Mouse (Mus musculus) heart, adult 2 months (tissue): Measurements from ENCODE around the gene Senp8. TPM values are rescaled to one million over a fixed set of nuclear protein-coding genes. Genes with fewer than 3 reads are reported as not detected.

Experiments
- DNase-seq, 2 experiments: peaks; one replicate each; pipeline ENCODE4 v3.0.0; 2021
- H3K27ac ChIP-seq: fragments of 200-600 bp; 2 replicates; pipeline ENCODE4 v1.8.1; 2022
- H3K27me3 ChIP-seq: fragments of 200-500 bp; 2 replicates; pipeline ENCODE4 v1.6.1; 2012; ENCODE audit warnings: mild to moderate bottlenecking, low read length, inconsistent platforms, mixed read lengths; ENCODE audit not compliant: control insufficient read depth, insufficient read depth
- H3K36me3 ChIP-seq: fragments of 200-500 bp; 2 replicates; pipeline ENCODE4 v1.6.1; 2012; ENCODE audit warnings: low read length, inconsistent platforms; ENCODE audit not compliant: control insufficient read depth, insufficient read depth
- H3K4me1 ChIP-seq: fragments of 200-500 bp; 2 replicates; pipeline ENCODE4 v1.6.1; 2011; ENCODE audit warnings: low read length; ENCODE audit not compliant: control insufficient read depth, insufficient read depth
- H3K4me3 ChIP-seq: fragments of 200-600 bp; 2 replicates; pipeline ENCODE4 v1.8.1; 2022
- H3K79me2 ChIP-seq: fragments of 200-500 bp; replicated peaks from 2 replicates; pipeline ENCODE4 v1.6.1; 2012; ENCODE audit warnings: mild to moderate bottlenecking, inconsistent platforms, low read length, moderate library complexity, mixed read lengths; ENCODE audit not compliant: control insufficient read depth, insufficient read depth
- H3K9ac ChIP-seq: fragments of 200-500 bp; 2 replicates; pipeline ENCODE4 v1.6.1; 2012; ENCODE audit warnings: low read depth, mild to moderate bottlenecking, control low read depth, inconsistent platforms, low read length, mixed read lengths
- CTCF ChIP-seq: fragments of 200-600 bp; IDR thresholded peaks from 2 replicates; pipeline ENCODE4 v1.8.1; 2022; ENCODE audit warnings: antibody characterized with exemption, mild to moderate bottlenecking, moderate library complexity
- EP300 ChIP-seq: fragments of 200-500 bp; IDR thresholded peaks from 2 replicates; pipeline ENCODE4 v1.6.1; 2011; ENCODE audit warnings: low read depth, low read length, control low read depth; ENCODE audit not compliant: insufficient read depth
- POLR2A ChIP-seq: fragments of 200-500 bp; IDR thresholded peaks from 2 replicates; pipeline ENCODE4 v1.6.1; 2011; ENCODE audit warnings: mild to moderate bottlenecking, low read depth, low read length, control low read depth; ENCODE audit not compliant: insufficient read depth
- WGBS: fragments of 180-500 bp; shearing (Covaris S2); methylation state at CpG from one replicate; pipeline ENCODE4 v1.1.7; 2018; 5-methylcytosine and 5-hydroxymethylcytosine counted together
- intact Hi-C: fragments of 180-260 bp; cut with DNase I; formaldehyde crosslinking; loops from one replicate; pipeline ENCODE4 v1.15.1; 2025
- polyA plus RNA-seq: library from polyadenylated mRNA; depleted of rRNA; stranded (reverse); fragments of >200 nt; gene quantifications from 2 replicates; pipeline ENCODE4 v1.2.3, GENCODE M21; 2012
- total RNA-seq, 2 experiments: library from RNA; stranded (reverse); gene quantifications; 2 replicates each; pipeline ENCODE4 v1.2.3; 2021

The Senp8 gene
- total and polyA plus RNA-seq, 3 experiments, result 4.2 to 8.3 (median 8.1) TPM

- WGBS, result 0% methylated on average over 40 of the region's 49 CpGs
- Histone ChIP-seq H3K4me1 (peaks cover 1% of the 10 kb centered on the region), H3K4me3 (peak overlapping the region; percentile 79), H3K9ac (peak overlapping the region; percentile 85), H3K36me3 (no peaks in the 10 kb centered on the region), H3K27me3 (no peaks in the 10 kb centered on the region), H3K27ac (peak overlapping the region; percentile 94), H3K79me2 (no peaks in the 10 kb centered on the region)
- TF ChIP-seq POLR2A (peak; percentile 44; the same call in 1 of the 2 replicates), EP300 (no peak)
- intact Hi-C loops, result loop anchor here (1.0 to 5.0 kb wide), 2 partner anchors 94 to 134 kb away; partner anchors contain the start of genes Parp6 and Pkm
- peak; percentile 94 to 97 for DNase-seq
Observed at GRCm38 (mm10) chr9:59751066-59751581, 614 bp upstream of the Senp8 start.

DNA sequence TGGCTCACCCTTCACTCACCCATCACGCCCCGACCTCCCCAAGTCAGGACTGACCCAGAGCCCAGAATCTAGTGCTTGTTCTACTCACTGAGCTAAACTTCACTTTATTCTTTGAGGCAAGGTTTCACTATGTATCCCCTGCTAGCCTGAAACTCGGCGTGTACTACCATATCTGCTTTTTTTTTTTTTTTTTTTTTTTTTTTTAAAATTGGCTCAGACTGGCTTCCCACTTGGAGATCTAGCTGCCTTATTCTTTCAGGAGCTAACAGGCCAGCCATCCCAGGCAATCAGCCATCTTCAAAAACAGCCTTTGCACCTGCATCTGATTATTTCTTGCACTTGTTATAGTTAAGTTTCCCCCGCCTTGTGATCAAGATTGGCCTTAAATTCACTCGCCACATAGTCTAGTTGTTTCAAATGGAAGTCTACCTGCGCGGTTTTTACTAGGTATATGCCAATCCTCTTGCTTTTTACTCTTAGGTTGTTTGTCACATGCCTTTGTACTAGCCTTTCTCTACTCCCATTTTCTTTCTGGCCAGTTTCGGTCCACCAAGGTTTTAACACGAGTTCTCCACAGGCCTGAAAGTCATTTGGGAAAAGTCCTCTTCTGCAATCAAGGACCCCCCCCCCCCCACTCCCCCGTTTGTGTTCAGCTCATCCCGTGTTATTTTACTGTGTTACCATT is 787 bp downstream of the Senp8 start:
- WGBS, result 18% methylated on average over 12 of the region's 12 CpGs
- Histone ChIP-seq H3K27ac (no peak overlapping the region; the same call in 1 of the 2 replicates), H3K36me3 (no peaks in the 10 kb centered on the region), H3K9ac (peak overlapping the region; percentile 35; the same call in 1 of the 2 replicates), H3K79me2 (no peaks in the 10 kb centered on the region), H3K27me3 (no peaks in the 10 kb centered on the region), H3K4me3 (peak overlapping the region; percentile 60), H3K4me1 (peaks cover 1% of the 10 kb centered on the region)
- intact Hi-C loops, result loop anchor here (5.0 kb wide), 1 partner anchor 92 kb away; the partner anchor contains the start of gene Pkm
- no peak for DNase-seq
- TF ChIP-seq POLR2A (no peak), EP300 (no peak), CTCF (no peak)

DNA sequence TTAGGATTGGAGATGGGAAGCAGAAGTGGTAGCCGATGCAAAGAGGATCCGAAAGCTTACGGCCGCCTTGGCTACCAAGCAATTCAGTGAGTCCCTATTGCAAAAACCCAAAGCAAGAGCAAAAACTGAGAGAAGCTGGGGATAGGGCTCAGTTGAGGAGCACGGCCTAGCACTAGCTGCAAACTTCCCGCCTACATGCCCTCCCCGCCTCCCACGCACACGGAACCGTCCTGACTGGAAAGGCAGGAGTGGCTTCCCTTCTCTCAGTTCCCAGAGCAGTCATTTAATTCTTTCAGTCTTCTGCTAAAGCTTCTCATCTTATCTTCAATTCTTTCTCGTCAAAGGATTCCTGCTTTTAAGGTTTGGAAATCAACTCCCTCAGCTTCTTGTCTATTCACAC is 1.5 kb downstream of the Senp8 start:
- 51% methylated on average over 11 of the region's 11 CpGs for WGBS
- H3K36me3 ChIP-seq, result no peaks in the 10 kb centered on the region
- no peak overlapping the region for H3K9ac ChIP-seq
- H3K27ac ChIP-seq, result no peak overlapping the region
- intact Hi-C loops, result no loop called here
- H3K4me3 ChIP-seq, result no peak overlapping the region
- H3K27me3 ChIP-seq, result no peaks in the 10 kb centered on the region
- TF ChIP-seq POLR2A (no peak), CTCF (no peak), EP300 (no peak)
- peak; percentile 32 to 39 for DNase-seq
- peaks cover 1% of the 10 kb centered on the region for H3K4me1 ChIP-seq
- H3K79me2 ChIP-seq, result no peaks in the 10 kb centered on the region

DNA sequence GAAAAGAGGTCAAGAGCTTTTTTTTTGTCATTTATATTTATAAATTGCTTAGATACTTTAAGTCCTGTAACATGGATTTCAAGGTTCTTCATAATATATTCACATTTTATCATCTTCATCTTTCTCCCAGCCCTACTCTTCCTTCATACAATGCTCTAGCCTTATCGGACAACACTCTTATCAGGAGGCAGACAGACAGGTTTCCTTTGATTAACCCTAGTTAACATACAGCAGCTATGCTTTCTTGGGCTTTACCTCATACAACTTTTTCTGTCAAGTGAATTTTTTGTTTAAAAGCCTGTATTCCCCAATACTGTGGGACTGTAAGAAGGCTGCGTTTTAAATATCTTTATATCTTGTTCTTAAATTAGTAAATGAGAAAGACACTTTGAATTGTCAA is 2.1 kb downstream of the Senp8 start:
- H3K36me3 ChIP-seq, result no peaks in the 10 kb centered on the region
- no peaks in the 10 kb centered on the region for H3K79me2 ChIP-seq
- no peak for DNase-seq
- H3K9ac ChIP-seq, result no peak overlapping the region
- H3K27me3 ChIP-seq, result no peaks in the 10 kb centered on the region
- no peak overlapping the region for H3K4me3 ChIP-seq
- H3K27ac ChIP-seq, result no peak overlapping the region
- peaks cover 1% of the 10 kb centered on the region for H3K4me1 ChIP-seq
- 50% methylated on average over 2 of the region's 2 CpGs for WGBS
- intact Hi-C loops, result no loop called here
- TF ChIP-seq EP300, result no peak
- TF ChIP-seq CTCF, result no peak
- TF ChIP-seq POLR2A, result no peak

DNA sequence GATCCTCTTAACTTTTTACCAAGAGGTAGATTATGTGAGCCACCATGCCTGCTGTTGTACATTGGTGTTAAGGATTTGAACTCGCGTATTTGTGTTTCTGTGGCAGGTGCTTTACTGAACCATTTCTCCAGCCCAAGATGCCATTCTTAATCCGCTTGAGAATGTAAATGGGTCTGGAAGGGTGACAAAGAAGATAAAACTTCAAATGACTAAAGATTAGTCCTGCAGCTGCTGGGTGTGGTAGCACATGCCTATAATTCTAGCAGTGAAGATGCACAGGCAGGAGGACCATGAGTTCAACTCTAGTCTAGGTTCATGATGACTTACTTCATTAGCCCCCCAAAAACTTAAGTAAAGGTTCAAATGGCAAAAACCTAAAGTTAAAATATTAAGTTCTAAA is 6.6 kb downstream of the Senp8 start:
- no peaks in the 10 kb centered on the region for H3K79me2 ChIP-seq
- intact Hi-C loops, result no loop called here
- H3K4me3 ChIP-seq, result no peak overlapping the region
- H3K36me3 ChIP-seq, result no peaks in the 10 kb centered on the region
- no peak overlapping the region for H3K9ac ChIP-seq
- no peak for TF ChIP-seq POLR2A
- TF ChIP-seq CTCF, result no peak
- H3K27me3 ChIP-seq, result no peaks in the 10 kb centered on the region
- DNase-seq, result no peak
- no peak overlapping the region for H3K27ac ChIP-seq
- WGBS, result 93% methylated on average over 3 of the region's 3 CpGs
- no peaks in the 10 kb centered on the region for H3K4me1 ChIP-seq

DNA sequence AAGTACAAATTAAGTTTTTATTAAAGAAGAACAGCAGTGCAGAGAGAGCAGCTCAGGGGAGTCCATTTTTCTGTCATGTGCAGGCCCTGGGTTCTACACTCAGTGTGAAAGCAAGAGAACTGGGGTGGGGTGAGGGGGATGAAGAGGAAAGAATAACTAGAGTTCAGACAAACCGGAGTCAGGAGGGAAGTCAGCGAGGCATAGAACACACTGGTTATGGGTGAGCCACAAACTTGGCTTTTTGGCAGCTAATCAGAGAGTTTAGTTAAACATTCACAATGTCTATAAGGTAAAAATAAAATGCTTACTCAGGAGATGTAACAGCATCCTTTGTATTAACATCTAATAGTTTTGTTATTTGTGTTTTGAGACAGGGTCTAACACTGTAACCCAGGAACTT is 9.9 kb downstream of the Senp8 start:
- intact Hi-C loops, result no loop called here
- 90% methylated on average over 2 of the region's 2 CpGs for WGBS
- Histone ChIP-seq H3K9ac (no peak overlapping the region), H3K4me3 (no peak overlapping the region), H3K4me1 (peaks cover 3% of the 10 kb centered on the region; the same call in 1 of the 2 replicates), H3K79me2 (no peaks in the 10 kb centered on the region), H3K36me3 (peaks cover 3% of the 10 kb centered on the region), H3K27ac (no peak overlapping the region), H3K27me3 (no peaks in the 10 kb centered on the region)
- TF ChIP-seq POLR2A, result no peak
- TF ChIP-seq EP300, result no peak
- no peak for TF ChIP-seq CTCF
- DNase-seq, result no peak
